Mouse (Mus musculus) kidney, postnatal 4 days (tissue): ENCODE measurements around the gene Lsm7.
A peak's percentile ranks its signal among the peaks of the same experiment; 100 is the strongest.

Source experiments
- DNase-seq, 2 experiments: peaks; one replicate each; pipeline ENCODE4 v3.0.0; 2021; ENCODE audit warnings: mixed read lengths in 2 of 2

The Lsm7 gene

GRCm38 (mm10) chr10:80854913-80855748 lies at the start of gene Lsm7, which contains the start of gene Sppl2b:
Lsm7 (minus strand) TSS chr10:80855209.
Sppl2b (plus strand) TSS chr10:80855275.
- peak; percentile 98 to 99 for DNase-seq

DNA sequence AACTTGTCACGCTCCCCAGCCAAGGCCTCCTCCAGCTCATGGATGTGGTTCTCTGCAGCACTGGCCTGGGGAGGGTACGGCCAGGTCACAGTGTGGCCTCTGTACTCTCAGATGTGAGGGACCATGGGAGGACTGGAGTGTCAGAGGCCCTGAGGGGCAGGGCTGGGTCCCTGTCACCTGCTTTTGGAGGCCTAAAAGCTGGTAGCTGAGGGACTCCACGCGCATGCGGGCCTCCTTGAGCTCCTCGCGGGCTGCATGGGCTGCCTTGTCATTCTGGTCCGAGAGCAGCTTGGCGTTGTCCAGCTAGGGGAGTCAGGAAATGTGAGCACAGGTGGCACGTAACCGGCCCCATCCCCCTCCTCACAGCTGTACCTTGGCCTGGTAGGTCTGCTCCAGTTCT lies 49.7 kb upstream of the Lsm7 start:
- no peak for DNase-seq

- no peak for DNase-seq
These were observed 49.1 kb upstream of the Lsm7 start for GRCm38 (mm10) chr10:80904004-80904693.

DNA sequence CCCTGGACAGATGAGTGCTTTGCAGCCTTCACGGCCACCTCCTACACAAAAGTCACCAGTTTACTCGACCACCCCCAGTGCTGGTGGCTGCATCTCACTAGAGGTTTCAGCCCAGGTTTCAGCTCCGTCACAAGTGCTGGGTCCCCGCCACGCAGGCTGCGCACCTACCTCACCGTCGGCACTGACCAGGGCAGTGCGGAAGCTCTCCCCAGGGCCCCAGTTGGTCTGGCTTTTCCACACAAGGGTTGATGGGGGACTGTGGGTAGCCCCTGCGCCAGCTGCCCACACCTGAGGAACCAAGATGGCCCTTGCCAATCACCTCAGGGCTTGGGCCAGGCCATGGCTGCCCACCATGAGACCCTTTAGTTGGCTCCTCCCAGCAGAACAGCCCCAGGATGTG lies 48.3 kb upstream of the Lsm7 start:
- no peak for DNase-seq

- DNase-seq = no peak
These were observed 47.4 kb upstream of the Lsm7 start for GRCm38 (mm10) chr10:80902273-80902940.

GRCm38 (mm10) chr10:80901409-80902272 lies 46.6 kb upstream of the Lsm7 start:
- DNase-seq = peak in 1 of 2 experiments; percentile 29

GRCm38 (mm10) chr10:80900318-80901247 lies 45.6 kb upstream of the Lsm7 start, which contains the start of gene Timm13:
Timm13 (minus strand) TSS chr10:80900969.
- peak; percentile 98 to 99 for DNase-seq

DNA sequence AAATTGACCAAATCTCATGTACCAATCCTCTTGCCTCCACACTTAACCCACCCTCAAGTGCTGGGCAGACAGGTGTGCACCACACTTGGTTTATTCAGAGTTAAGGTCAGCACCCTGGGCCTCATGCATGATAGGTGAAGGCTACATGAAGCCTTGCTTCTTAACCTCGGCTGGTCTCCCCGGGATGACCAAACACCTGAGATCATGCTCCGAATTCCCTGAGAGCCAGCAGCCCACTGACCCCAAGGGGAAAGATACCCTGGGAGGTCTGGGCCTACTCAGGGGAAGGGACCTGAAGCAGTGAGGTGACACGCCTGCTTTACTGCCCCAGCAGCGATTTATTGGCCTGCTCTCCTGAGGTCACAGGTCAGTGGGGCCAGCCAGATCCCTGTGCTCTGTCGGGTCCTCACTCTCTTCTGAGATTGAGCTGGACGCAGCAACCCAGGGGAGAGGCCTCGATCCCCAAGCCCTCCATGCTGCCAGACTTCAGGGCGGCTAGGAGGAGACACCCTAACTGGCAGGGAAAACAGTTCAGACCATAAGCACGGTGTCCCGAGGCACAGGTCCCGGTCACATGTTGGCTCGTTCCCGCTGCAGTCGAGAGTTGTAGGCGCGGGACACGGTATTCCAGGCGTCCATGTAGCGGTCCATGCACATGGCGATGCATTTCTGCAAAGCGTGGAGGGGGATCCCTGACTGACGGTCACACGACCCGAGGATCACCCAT lies 44.7 kb upstream of the Lsm7 start:
- no peak for DNase-seq

- no peak for DNase-seq
These were observed 44.1 kb upstream of the Lsm7 start for GRCm38 (mm10) chr10:80899074-80899473.

GRCm38 (mm10) chr10:80897861-80898510 lies 43.0 kb upstream of the Lsm7 start:
- DNase-seq = no peak

GRCm38 (mm10) chr10:80896581-80897485 lies 41.8 kb upstream of the Lsm7 start:
- no peak for DNase-seq

DNA sequence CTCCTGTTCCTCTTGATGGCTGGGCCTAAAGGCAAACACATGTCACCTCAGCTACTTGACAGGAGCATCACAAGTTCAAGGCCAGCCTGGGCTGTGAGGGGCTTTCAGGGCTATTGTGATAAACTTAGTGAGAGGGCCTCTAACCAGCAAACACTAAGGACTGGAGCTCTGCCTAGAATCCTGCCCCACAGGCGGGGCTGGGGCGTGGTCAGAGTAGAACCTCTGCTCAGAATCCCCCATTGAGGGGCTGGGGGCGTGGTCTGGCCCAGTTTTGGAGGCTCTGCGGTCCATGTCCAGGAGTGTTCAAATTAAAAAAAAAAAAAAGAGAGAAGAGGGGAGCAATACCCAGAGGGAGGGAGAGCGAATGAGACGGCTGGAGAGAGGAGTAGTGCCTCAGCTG lies 40.7 kb upstream of the Lsm7 start:
- DNase-seq = no peak

GRCm38 (mm10) chr10:80895100-80895499 lies 40.1 kb upstream of the Lsm7 start:
- no peak for DNase-seq

- DNase-seq = peak; percentile 71 to 80
These were observed 32.2 kb upstream of the Lsm7 start for GRCm38 (mm10) chr10:80887181-80887580.

- DNase-seq = peak; percentile 86 to 88
These were observed 26.3 kb upstream of the Lsm7 start for GRCm38 (mm10) chr10:80881301-80881700.

GRCm38 (mm10) chr10:80880901-80881300 lies 25.9 kb upstream of the Lsm7 start:
- no peak for DNase-seq

DNA sequence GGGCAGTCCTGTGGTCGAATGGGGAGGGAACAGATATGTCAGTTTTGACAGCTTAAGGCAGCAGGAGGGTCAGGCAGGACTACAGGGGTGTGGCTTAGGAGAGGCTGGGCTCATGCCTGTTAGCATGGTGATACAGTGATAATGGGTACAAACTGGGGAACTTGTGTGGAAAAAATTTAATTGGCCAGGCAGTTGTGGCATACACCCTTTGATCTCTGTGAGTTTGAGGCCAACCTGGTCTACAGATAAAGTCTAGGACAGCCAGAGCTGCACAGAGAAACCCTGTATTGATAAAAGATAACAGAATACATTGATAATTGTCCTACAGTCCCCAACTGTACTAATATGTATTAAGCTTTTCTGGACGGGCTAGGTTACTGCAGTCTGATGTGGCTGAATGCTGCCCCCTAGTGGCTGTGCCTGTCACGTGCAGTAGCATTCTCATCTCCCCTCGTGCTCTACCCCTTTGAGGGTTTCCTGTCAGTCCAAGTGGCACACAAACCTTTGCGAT lies 25.2 kb upstream of the Lsm7 start:
- DNase-seq = peak; percentile 79 to 82

DNA sequence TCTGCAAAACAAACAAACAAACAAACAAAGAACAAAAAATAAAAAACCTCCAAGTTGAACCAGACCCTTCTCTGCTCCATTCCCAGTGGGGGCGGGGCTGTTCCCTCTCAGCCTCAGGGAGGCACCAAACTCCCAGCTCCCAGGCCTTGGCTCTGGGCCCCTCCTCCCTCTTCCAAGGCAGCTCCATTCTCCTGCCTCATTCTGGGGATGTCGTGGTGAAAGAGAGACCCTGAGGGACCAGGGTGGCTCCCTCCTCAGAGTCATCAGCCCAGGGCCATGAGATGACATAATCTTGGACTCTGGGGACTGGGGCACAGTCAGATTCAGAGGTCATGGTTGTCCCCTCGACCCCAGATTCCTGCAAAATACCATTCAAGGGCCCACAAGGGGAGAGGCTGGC lies 21.6 kb upstream of the Lsm7 start:
- peak; percentile 35 to 38 for DNase-seq

DNA sequence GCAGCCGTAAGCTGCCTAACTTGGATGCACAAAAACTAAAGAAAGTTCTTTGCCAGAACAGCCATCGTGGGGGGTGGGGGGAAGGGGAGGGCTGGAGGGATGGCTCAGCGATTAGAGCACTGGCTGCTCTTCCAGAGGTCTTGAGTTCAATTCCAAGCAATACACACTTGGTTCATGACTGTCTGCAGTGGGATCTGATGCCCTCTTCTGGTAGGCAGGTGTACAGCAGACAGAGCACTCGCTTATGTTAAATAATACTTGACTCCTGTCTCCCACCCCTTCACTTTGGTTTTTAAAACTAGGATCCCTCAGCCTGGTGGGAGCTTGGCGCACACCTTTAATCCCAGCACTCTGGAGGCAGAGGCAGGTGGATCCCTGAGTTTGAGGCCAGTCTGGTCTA lies 21.0 kb upstream of the Lsm7 start:
- peak; percentile 75 to 80 for DNase-seq
